Mouse (Mus musculus): ENCODE results near the gene St6gal1. TPM values are rescaled to one million over a fixed set of nuclear protein-coding genes. Genes with fewer than 3 reads are reported as not detected.

Gene St6gal1
- total RNA-seq, 1 experiment = 7.2 TPM

DNA sequence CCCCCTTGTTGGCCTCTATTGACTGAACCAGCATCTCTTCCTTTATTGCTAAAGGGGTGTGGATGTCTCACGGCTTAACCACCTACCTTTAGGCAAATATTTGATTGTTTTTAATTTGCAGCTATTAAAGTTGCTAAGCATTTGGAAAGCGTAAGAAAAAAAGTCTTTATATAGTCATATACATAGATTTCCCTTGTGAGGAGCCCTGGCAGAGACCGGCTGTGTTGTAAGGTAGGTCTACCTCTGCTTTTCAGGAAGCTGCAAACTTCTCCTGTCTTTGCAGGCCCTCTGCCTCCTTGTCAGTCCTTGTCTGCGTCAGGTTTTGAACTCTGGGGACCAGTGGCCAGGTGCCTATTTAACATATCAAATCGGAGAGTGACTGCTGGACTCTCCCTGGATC is 38.3 kb downstream of the St6gal1 start:
- in situ Hi-C loops (cut with MboI; ENCODE audit: low sequenced_read_pairs in 2 of 2, unreplicated experiment in 2 of 2) = no loop called here
- Histone ChIP-seq H3K36me3 (ENCODE audit: control insufficient read depth, insufficient read depth, low read length, poor library complexity, severe bottlenecking) (no peaks in the 10 kb centered on the region), H3K27ac (ENCODE audit: insufficient read depth, low read depth, low read length, poor library complexity, severe bottlenecking) (no peak overlapping the region), H3K4me1 (ENCODE audit: control insufficient read depth in 2 of 2, insufficient read depth in 2 of 2, low read length in 2 of 2, poor library complexity in 1 of 2) (peaks cover 0 to 37% of the 10 kb centered on the region in 2 experiments; a peak in 2 of 4 replicates), H3K4me3 (ENCODE audit: insufficient read depth in 1 of 2, low read depth in 1 of 2, low read length in 2 of 2, poor library complexity in 1 of 2, severe bottlenecking in 1 of 2) (no peak overlapping the region), H3K9ac (ENCODE audit: insufficient read depth, low read depth, low read length, poor library complexity, severe bottlenecking) (no peak overlapping the region), H3K9me3 (ENCODE audit: control insufficient read depth, insufficient read depth, low read depth, low read length) (no peaks in the 10 kb centered on the region)
- DNase-seq (ENCODE audit: low read depth, low spot score) = no peak
- TF ChIP-seq CHD2 (IDR thresholded peaks at IDR 0.05; ENCODE audit: low read depth, low read length) (no peak), ZNF384 (IDR thresholded peaks at IDR 0.05; ENCODE audit: low read depth, low read length) (no peak)

DNA sequence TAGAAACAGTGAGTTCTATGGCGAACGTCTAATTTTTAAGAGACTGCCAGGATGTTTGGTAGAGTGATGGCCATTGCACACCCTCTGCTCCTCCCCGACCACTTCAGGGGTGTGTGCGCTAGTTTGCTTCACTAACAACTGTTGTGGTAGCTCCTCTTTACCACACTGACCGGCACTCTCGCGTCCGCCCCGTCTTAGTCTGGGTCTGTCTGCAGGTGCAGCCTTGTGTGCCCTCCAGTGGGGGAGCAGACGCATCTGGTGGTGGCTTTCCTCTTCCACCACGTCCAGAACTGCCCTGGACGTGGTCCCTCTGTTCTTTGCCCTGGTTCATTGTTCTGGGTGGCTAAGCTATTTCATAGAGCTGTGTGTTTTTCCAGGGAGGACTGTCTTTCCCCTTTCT is 40.5 kb downstream of the St6gal1 start:
- DNase-seq (ENCODE audit: low read depth, low spot score) = no peak
- H3K36me3 ChIP-seq (ENCODE audit: control insufficient read depth, insufficient read depth, low read length, poor library complexity, severe bottlenecking) = no peaks in the 10 kb centered on the region
- no peak overlapping the region for H3K9ac ChIP-seq (ENCODE audit: insufficient read depth, low read depth, low read length, poor library complexity, severe bottlenecking)
- TF ChIP-seq CHD2 (IDR thresholded peaks at IDR 0.05; ENCODE audit: low read depth, low read length) (no peak), ZC3H11A (IDR thresholded peaks at IDR 0.05; ENCODE audit: borderline replicate concordance, low read depth, low read length) (no peak), ZNF384 (IDR thresholded peaks at IDR 0.05; ENCODE audit: low read depth, low read length) (no peak), MAFK (IDR thresholded peaks at IDR 0.05; ENCODE audit: insufficient read depth, low read depth, low read length) (no peak), HCFC1 (IDR thresholded peaks at IDR 0.05; ENCODE audit: borderline replicate concordance, insufficient read depth, low read length) (no peak)
- H3K4me1 ChIP-seq (ENCODE audit: control insufficient read depth in 2 of 2, insufficient read depth in 2 of 2, low read length in 2 of 2, poor library complexity in 1 of 2) = peaks cover 0 to 35% of the 10 kb centered on the region in 2 experiments; a peak in 2 of 4 replicates
- in situ Hi-C loops (cut with MboI; ENCODE audit: low sequenced_read_pairs in 2 of 2, unreplicated experiment in 2 of 2) = no loop called here
- H3K27ac ChIP-seq (ENCODE audit: insufficient read depth, low read depth, low read length, poor library complexity, severe bottlenecking) = no peak overlapping the region
- H3K9me3 ChIP-seq (ENCODE audit: control insufficient read depth, insufficient read depth, low read depth, low read length) = no peaks in the 10 kb centered on the region
- H3K4me3 ChIP-seq (ENCODE audit: insufficient read depth in 1 of 2, low read depth in 1 of 2, low read length in 2 of 2, poor library complexity in 1 of 2, severe bottlenecking in 1 of 2) = no peak overlapping the region

DNA sequence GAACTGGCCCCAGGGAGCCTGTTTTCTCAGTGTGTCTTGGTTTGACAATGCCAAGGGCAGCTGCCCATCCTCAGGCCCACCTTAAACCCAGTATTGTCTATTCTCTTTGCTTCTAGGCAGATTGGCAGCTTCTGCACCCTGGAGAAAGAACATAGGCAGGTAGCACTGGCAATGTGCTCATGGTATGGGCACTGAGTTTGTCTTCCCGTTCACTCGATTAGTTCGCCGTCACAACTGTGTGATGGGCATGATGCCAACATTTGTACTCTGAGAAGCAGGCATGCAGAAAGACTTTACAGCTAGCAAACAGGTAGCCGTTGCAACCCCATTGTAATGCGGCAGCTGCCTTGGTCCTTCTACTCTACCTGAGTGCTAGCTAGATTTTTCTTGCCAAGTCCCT is 40.9 kb downstream of the St6gal1 start:
- in situ Hi-C loops (cut with MboI; ENCODE audit: low sequenced_read_pairs in 2 of 2, unreplicated experiment in 2 of 2) = no loop called here
- no peak for DNase-seq (ENCODE audit: low read depth, low spot score)
- Histone ChIP-seq H3K36me3 (ENCODE audit: control insufficient read depth, insufficient read depth, low read length, poor library complexity, severe bottlenecking) (no peaks in the 10 kb centered on the region), H3K9ac (ENCODE audit: insufficient read depth, low read depth, low read length, poor library complexity, severe bottlenecking) (no peak overlapping the region), H3K4me3 (ENCODE audit: insufficient read depth in 1 of 2, low read depth in 1 of 2, low read length in 2 of 2, poor library complexity in 1 of 2, severe bottlenecking in 1 of 2) (no peak overlapping the region), H3K27ac (ENCODE audit: insufficient read depth, low read depth, low read length, poor library complexity, severe bottlenecking) (no peak overlapping the region), H3K4me1 (ENCODE audit: control insufficient read depth in 2 of 2, insufficient read depth in 2 of 2, low read length in 2 of 2, poor library complexity in 1 of 2) (peaks cover 0 to 40% of the 10 kb centered on the region in 2 experiments; a peak in 2 of 4 replicates), H3K9me3 (ENCODE audit: control insufficient read depth, insufficient read depth, low read depth, low read length) (no peaks in the 10 kb centered on the region)
- TF ChIP-seq ZNF384 (IDR thresholded peaks at IDR 0.05; ENCODE audit: low read depth, low read length) (no peak), MAFK (IDR thresholded peaks at IDR 0.05; ENCODE audit: insufficient read depth, low read depth, low read length) (no peak), CHD2 (IDR thresholded peaks at IDR 0.05; ENCODE audit: low read depth, low read length) (no peak)

DNA sequence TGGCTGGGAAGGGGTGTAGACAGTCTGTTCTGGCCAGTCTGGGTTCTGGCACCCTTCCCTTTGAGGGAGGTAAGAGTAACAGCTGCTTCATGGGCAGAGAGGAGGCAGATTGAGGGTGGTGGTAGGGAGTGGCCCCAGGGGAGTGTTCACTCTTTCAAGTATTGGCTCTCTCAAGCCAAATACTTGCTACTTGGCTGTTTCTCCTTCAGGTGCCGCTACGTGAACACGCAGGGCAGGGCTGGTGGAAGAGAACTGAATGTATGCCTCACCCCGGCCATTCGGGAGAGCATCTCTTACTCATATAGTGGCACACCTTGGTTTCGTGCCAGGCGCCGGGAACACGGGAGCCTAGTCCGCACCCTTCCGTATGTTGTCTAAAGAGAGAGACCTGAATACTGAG is 41.8 kb downstream of the St6gal1 start:
- peaks cover 0 to 45% of the 10 kb centered on the region in 2 experiments; a peak in 2 of 4 replicates for H3K4me1 ChIP-seq (ENCODE audit: control insufficient read depth in 2 of 2, insufficient read depth in 2 of 2, low read length in 2 of 2, poor library complexity in 1 of 2)

DNA sequence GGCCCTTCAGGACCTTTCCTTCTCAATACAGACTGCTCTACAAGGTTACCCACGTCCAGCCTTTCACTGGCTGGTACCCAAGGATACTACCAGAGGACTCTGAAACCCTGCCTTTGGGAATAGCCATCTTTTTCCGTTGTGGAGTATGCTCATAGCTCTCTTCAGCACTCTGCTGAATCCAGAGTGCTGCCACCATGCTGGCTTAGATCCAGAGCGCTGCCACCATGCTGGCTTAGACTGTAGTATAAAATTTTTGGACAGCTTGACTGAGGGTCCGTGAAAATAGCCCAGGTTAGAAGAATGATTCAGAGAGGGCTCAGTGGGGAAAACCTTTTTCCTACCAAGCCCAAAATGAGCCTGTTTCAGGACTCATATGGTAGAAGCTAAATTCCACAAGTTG is 42.4 kb downstream of the St6gal1 start:
- Histone ChIP-seq H3K4me3 (ENCODE audit: insufficient read depth in 1 of 2, low read depth in 1 of 2, low read length in 2 of 2, poor library complexity in 1 of 2, severe bottlenecking in 1 of 2) (no peak overlapping the region), H3K4me1 (ENCODE audit: control insufficient read depth in 2 of 2, insufficient read depth in 2 of 2, low read length in 2 of 2, poor library complexity in 1 of 2) (peaks cover 0 to 44% of the 10 kb centered on the region in 2 experiments; a peak in 2 of 4 replicates), H3K27ac (ENCODE audit: insufficient read depth, low read depth, low read length, poor library complexity, severe bottlenecking) (no peak overlapping the region), H3K36me3 (ENCODE audit: control insufficient read depth, insufficient read depth, low read length, poor library complexity, severe bottlenecking) (no peaks in the 10 kb centered on the region), H3K9me3 (ENCODE audit: control insufficient read depth, insufficient read depth, low read depth, low read length) (no peaks in the 10 kb centered on the region), H3K9ac (ENCODE audit: insufficient read depth, low read depth, low read length, poor library complexity, severe bottlenecking) (no peak overlapping the region)
- TF ChIP-seq MAFK (IDR thresholded peaks at IDR 0.05; ENCODE audit: insufficient read depth, low read depth, low read length) = no peak
- TF ChIP-seq ZC3H11A (IDR thresholded peaks at IDR 0.05; ENCODE audit: borderline replicate concordance, low read depth, low read length) = no peak
- no peak for TF ChIP-seq ZNF384 (IDR thresholded peaks at IDR 0.05; ENCODE audit: low read depth, low read length)
- no peak for TF ChIP-seq HCFC1 (IDR thresholded peaks at IDR 0.05; ENCODE audit: borderline replicate concordance, insufficient read depth, low read length)
- no peak for TF ChIP-seq CHD2 (IDR thresholded peaks at IDR 0.05; ENCODE audit: low read depth, low read length)
- in situ Hi-C loops (cut with MboI; ENCODE audit: low sequenced_read_pairs in 2 of 2, unreplicated experiment in 2 of 2) = no loop called here
- no peak for DNase-seq (ENCODE audit: low read depth, low spot score)

More for the DNA sequence above, 41.8 kb downstream of the St6gal1 start:
- Histone ChIP-seq H3K4me3 (ENCODE audit: insufficient read depth in 1 of 2, low read depth in 1 of 2, low read length in 2 of 2, poor library complexity in 1 of 2, severe bottlenecking in 1 of 2) (no peak overlapping the region), H3K27ac (ENCODE audit: insufficient read depth, low read depth, low read length, poor library complexity, severe bottlenecking) (no peak overlapping the region), H3K9me3 (ENCODE audit: control insufficient read depth, insufficient read depth, low read depth, low read length) (no peaks in the 10 kb centered on the region), H3K36me3 (ENCODE audit: control insufficient read depth, insufficient read depth, low read length, poor library complexity, severe bottlenecking) (no peaks in the 10 kb centered on the region), H3K9ac (ENCODE audit: insufficient read depth, low read depth, low read length, poor library complexity, severe bottlenecking) (no peak overlapping the region)
- TF ChIP-seq ZNF384 (IDR thresholded peaks at IDR 0.05; ENCODE audit: low read depth, low read length) = no peak
- TF ChIP-seq CHD2 (IDR thresholded peaks at IDR 0.05; ENCODE audit: low read depth, low read length) = no peak
- TF ChIP-seq HCFC1 (IDR thresholded peaks at IDR 0.05; ENCODE audit: borderline replicate concordance, insufficient read depth, low read length) = no peak
- TF ChIP-seq ZC3H11A (IDR thresholded peaks at IDR 0.05; ENCODE audit: borderline replicate concordance, low read depth, low read length) = no peak
- no peak for TF ChIP-seq MAFK (IDR thresholded peaks at IDR 0.05; ENCODE audit: insufficient read depth, low read depth, low read length)
- DNase-seq (ENCODE audit: low read depth, low spot score) = no peak
- in situ Hi-C loops (cut with MboI; ENCODE audit: low sequenced_read_pairs in 2 of 2, unreplicated experiment in 2 of 2) = no loop called here
